Mouse (Mus musculus): Measurements from ENCODE around the gene Clcf1. TPM values are rescaled to one million over a fixed set of nuclear protein-coding genes. Genes with fewer than 3 reads are reported as not detected.

Gene Clcf1
- total RNA-seq, 2 experiments from 2014 or later: 0.58 to 1.2 TPM

DNA sequence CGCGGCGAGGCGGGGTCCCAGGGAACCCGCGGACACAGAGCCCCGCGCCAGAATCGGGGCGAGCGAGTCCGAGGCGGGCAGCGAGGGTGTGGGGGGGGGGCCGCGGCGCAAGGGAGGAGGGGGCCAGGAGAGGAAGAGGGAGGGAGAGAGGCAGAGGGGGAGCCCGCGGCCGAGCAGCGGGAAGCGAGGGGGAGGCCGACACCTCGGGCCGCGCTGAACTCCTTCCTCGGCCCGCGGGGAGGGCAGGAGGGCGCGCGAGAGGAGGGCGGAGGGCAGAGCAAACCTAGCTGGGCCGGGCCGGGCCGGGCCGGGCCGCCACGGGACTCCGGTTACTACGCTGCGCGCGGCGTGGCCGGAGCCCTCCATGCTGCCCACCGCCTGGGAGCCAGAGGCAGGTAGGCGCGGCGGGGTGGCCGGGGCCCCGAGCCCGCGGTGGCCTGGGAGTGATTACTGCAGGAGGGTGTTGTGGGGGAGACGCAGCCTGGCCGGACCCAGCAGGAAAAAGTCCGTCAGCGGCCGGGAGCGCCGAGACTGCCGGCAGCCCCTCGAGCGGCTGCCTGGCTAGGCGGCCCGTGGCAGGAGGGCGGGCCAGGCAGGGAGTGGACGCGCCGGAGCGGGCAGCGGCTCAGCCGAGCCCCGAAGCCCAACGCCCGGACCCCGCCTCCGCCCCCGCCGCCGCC lies 873 bp downstream of the Clcf1 start:
- no peak for DNase-seq
- intact Hi-C loops (cut with DNase I; ENCODE audit: low total_unique reads): no loop called here

DNA sequence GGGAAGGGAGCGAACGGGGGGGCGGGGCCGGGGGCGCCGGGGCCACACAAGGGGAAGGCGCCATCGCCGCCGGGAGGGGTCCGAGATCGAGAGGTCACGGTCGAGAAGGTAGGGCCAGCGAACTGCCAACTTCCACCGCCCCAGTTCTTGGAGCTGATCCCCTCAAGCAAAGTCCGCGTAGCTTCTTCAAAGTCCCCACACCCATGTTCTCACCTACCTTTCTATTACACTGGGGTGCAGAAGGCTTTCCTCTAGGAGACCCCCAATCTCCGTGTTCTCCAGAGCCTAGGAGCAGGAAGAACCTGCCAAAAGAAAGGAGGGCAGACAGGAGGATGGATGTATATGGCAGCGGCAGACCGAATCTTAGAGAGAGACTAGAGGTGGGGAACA lies 1.4 kb downstream of the Clcf1 start:
- DNase-seq: no peak
- intact Hi-C loops (cut with DNase I; ENCODE audit: low total_unique reads): no loop called here

DNA sequence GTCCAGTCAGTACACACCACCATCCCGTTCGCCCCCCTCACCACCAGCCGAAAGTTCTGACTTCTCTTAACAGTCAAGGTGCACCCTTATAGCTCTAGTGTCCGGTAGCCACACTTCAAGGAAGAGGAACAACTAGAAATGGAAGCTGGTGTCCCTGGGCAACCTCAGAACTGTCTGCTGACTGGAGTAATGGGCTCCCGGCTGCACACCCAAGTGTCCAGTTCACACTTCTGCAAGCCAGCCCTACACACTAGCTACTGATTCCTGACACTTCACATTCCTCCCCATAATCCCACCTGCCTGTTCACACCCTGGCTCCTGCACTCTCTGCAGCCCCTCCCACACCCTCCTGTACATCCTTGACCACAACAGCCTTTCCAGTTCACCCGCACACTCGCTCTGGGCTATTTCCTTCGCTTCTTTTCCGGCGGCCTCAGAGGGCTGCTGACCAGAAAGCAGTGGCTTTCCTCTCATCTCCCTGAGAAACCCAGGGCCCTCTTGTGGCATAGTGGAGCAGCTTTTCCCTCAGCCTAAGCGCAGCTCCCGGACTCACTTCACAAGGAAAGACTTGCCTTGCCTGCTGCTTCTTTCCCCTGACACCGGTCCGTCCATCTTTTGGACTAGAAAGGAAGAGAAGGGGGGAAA lies 2.1 kb downstream of the Clcf1 start:
- intact Hi-C loops (cut with DNase I; ENCODE audit: low total_unique reads): no loop called here
- DNase-seq: peak; percentile 42

DNA sequence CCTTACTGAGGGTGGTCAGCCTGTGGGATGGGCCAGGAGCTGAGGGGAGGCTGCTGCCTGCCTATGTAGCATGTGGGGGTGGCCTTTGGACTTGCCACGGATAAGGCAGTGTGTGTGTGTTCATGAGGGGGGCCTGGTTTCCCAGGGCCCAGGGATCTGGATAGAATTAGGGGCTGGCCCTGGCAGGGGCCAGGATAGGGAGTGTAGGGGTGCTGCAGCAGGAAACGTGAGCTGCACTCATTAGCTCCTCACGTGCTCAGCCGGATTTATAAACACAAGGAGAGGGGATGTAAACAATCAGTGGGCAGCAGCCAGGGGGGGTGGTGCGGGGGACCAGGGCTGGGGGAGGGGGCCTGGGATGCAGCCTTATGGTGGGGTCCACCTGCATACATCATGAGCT lies 3.1 kb downstream of the Clcf1 start:
- no peak for DNase-seq
- intact Hi-C loops (cut with DNase I; ENCODE audit: low total_unique reads): no loop called here

DNA sequence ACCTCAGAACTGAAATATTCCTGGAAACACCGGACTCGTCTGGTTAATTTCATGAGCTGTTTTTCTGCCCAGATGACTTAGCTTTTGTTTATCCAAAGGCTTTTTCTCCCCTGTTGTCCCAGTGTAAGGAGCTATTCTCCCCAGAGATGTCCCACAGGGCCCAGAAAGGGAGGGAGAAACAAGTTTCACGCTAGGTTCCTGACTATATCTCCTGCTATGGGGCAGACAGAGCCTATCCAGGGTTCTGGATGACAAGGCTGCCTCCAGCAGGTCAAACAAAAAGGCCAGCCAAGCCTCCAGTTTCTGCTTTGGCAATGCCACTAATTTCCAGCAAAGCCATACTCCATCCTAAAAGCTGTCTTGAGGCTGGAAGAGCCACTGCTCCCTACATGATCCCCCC lies 3.8 kb downstream of the Clcf1 start:
- intact Hi-C loops (cut with DNase I; ENCODE audit: low total_unique reads): no loop called here
- DNase-seq: no peak

DNA sequence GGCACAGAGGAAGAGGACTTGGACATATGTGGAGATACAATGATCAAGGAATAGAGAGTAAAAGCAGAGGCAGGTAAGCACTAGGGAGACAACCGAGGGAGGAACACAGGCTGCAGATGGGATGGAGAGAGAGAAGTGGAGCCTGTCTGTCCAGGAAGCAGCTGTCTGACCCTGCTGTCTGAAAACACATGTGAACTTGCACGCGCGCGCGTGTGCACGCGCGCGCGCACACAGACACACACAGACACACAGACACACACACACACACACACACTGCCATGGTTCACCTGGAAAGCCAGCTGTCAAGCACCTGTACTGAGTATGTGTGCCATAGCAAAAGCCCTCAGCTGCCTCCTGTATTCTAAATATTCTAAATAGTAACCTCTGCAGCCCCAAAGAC lies 4.3 kb downstream of the Clcf1 start:
- no peak for DNase-seq
- intact Hi-C loops (cut with DNase I; ENCODE audit: low total_unique reads): no loop called here

DNA sequence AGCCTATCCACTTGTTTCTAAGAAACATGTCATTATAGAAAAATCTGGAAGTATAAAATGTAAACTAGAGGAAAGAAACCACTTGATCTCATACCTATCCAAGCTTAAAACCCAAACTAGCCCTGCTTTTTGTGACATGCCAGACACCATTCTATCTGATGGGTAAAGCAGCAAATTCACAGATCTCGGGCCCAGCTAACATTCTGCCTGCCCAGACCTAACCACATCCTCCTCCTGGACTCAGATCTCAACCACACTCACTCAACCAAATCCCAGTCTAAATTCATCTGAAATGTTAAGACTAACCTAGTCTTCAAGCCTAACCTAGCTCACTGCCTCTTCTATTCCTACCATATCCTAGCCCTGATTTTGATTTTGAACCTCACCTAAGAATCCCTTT lies 4.7 kb downstream of the Clcf1 start:
- DNase-seq: no peak

DNA sequence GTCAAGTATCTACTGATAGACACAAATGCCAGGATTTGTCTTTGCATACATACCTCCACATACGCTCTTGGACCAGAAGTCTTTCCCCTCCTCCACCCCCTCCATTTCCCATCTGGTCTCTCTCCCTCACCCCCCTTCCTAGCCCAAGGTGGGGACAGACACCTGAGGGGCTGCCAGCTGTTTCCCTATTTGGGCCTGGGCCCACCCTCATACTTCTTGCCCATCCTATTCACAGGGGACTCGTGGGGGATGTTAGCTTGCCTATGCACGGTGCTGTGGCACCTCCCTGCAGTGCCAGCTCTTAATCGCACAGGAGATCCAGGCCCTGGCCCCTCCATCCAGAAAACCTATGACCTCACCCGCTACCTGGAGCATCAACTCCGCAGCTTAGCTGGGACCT lies 5.9 kb downstream of the Clcf1 start:
- DNase-seq: no peak
- intact Hi-C loops (cut with DNase I; ENCODE audit: low total_unique reads): no loop called here

More for the DNA sequence above, 4.7 kb downstream of the Clcf1 start:
- intact Hi-C loops (cut with DNase I; ENCODE audit: low total_unique reads): no loop called here

DNA sequence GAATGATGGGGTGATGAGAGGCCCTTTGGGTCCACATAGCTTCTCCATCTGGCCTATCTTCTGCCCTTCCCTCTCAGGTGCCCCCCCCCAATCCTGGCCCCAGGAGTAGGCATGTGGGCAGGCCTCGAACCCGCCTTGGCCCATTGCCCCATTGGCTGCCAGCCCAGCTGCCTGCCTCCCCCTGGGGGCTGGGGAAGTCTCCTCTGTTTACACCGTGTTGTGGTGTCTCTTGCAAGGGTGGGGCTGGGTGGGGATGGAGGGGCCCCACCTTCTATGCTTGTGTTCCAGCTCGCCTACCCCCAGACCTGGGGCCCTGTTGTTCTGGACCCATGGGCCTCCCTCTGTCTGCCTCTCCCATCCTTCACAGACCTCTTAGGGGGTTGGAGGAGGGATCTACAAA lies 6.4 kb downstream of the Clcf1 start:
- intact Hi-C loops (cut with DNase I; ENCODE audit: low total_unique reads): no loop called here
- DNase-seq: no peak

DNA sequence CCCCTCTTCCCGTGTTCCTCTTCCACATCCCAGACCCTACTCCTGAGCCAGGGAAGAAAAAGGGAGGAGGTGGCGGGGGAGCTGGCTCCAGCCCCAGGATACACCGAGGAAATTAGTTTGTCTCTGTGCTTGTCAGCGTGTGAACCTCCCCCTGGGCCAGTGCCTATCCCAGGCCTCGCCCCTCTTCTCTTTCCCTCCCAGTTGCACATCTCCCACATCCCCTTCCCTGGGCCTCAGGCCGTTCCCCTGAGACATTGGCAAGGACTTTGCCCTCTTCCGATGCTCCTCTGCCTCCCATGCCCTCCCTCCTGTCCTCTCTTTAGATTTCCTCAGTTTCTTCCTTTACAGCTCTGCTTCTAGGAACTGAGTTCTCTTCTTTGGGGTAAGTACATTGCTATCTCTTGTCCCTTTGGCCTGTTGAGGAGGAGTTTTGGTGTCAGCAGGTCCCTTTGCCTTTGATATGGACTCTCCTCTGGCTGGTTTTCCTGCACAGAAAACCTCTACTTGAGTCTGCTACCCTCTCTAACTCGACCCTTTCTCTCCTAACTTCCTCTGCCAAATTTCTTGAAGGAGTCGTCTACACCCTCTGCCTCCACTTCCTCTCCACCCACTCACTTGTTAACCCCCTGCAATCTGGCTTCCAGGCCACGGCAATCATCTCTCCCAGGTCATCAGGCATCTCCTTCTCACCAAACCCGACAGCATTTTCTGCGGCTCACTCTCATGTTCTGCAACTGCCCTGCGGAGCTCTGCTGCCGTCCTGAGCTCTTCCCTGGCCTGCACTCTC lies 7.1 kb downstream of the Clcf1 start:
- DNase-seq: peak; percentile 53
- intact Hi-C loops (cut with DNase I; ENCODE audit: low total_unique reads): no loop called here

DNA sequence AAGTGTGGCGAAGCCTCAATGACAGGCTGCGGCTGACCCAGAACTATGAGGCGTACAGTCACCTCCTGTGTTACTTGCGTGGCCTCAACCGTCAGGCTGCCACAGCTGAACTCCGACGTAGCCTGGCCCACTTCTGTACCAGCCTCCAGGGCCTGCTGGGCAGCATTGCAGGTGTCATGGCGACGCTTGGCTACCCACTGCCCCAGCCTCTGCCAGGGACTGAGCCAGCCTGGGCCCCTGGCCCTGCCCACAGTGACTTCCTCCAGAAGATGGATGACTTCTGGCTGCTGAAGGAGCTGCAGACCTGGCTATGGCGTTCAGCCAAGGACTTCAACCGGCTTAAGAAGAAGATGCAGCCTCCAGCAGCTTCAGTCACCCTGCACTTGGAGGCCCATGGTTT lies 8.1 kb downstream of the Clcf1 start:
- no peak for DNase-seq
- intact Hi-C loops (cut with DNase I; ENCODE audit: low total_unique reads): no loop called here

DNA sequence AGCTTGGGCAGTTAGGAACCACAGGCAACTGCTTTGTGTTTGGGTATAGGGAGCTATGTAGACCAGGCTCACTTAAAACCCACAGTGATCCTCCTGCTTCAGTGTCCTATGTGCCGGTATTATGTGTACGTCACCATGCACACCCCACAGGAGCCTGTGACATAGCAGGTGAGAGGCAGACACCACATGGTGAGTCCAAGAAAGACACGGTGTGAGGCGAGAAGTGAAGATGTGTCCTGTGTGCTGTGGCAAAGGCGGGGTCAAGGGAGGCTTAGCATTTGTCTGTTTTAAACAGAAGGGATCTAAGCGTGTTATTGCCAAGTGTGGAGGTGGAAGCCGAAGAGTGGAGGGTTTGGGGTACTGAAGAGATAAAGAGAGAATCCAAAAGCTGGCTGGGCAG lies 12.7 kb downstream of the Clcf1 start:
- no peak for DNase-seq
- intact Hi-C loops (cut with DNase I; ENCODE audit: low total_unique reads): no loop called here

DNA sequence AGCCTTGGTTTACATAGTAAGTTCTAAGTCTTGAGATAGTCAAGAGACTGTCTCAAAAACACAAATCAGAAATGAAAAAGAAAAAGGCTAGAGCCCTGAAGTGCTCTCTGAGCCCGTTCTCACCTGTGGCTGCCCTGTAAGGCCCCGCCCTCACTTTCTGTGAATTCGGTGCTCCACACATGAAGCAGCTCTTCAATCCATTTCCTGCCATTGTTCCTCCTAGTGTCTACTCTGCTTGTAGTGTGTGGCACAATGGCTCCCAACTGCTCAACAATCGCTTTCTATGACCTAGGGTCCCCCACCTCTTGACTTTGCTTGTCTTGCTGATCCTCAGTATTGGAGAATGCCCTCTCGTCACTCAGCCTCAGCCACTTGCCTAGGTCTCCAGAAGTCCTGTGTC lies 13.4 kb downstream of the Clcf1 start:
- DNase-seq: no peak
- intact Hi-C loops (cut with DNase I; ENCODE audit: low total_unique reads): no loop called here

DNA sequence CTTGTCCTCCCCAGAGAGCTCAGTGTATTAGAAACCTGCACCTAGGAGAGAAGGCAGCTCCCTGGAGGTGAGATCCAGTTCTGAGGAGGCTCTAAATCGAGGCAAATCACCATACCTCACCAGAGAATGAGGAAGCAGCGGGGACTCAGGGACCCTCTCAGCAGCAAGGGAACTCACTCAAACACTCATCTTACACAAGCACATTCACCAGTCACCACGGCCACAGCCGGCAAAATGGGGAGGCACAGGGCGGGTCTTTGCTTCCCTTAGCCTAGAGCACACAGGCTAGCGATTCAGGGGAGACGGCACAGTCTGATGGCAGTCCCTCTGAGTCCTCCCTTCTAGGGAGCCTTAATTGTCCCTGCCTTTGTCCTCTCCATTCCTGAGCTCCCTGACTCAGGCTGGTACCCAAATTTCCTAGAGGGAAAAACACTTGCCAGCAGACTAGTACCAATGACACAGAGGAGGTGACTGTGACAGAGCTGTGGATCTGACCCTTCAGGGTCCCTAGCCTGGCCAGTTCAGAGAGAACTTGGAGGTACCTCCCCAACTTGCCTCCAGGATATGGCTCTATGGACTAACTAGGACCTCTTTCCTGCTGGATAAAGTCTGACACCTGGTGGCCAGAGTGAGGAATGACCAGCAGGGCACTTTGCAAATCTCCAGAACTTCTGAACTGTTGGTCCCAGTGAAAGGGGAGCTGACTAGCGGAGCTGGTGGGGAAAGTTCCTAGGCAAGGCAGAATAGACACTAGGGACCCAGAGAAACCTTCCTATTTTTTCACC lies 14.0 kb downstream of the Clcf1 start:
- peak; percentile 67 for DNase-seq
- intact Hi-C loops (cut with DNase I; ENCODE audit: low total_unique reads): no loop called here

DNA sequence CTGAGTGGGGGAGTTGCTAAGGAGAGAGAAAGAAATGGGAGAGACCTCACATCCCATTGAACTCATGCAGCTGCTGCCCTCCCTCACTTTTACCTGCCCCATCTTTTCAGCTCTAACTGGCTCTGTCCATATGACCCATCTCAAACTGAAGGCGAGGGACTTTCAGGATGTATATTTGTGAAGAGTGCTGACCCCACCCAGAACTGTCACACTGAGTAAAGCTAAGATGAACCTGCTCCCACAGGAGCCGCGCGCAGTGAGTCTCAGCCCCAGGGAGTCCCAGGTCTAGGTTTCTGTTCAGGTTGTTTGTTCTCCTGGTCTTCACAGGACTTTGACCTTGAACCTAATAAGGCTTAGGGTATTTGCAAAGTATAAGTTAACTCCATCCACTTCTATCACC lies 14.9 kb downstream of the Clcf1 start:
- DNase-seq: no peak
- intact Hi-C loops (cut with DNase I; ENCODE audit: low total_unique reads): no loop called here

DNA sequence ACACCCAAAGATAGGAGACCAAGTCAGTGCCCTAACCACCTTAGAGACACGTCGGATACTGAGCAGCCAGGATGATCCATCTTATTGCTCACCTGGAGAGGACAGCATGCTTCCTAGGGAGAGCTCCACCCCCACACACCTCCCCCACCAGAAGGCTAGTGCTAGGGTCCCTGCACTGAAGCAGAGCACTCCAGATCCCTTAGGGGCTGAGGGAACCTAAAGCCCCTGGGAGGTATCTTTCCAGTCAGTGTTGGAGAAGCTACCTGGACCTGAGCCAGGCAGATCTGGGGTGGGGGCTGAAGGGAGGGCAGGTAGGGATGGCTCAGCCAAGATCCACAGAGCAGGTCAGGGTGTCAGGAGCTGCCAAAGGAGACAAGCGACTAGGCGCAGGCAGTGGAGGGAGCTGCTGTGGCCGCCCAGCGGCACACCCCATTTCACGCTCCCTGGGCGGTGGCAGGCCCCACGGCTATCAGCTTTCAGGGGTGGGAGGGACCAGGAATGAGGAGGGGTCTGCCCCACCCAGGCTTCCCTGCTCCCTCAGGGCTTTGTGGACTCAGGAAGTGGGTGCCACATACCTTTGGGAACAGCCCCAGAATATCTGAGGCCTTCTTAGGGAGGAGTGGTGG lies 15.5 kb downstream of the Clcf1 start:
- DNase-seq: no peak
- intact Hi-C loops (cut with DNase I; ENCODE audit: low total_unique reads): no loop called here

DNA sequence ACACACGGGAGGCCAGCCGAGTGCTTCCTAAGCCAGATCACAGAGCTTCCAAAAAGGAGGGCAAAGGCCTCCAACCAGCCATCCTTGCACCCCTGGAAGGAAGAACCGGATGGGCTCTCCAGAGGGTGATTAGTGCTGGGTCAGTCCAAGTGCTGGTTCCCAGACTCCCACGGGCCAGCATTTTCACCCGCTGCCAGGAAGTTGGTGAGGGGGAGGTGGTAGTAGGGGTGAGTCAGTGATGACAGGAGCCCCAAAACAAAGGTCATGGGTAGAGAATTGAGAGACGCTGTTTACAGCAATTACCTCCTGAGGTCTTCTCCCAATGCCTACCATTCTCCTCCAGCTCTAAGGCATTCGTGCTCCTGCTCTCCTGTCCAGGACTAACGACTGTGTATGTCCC lies 16.4 kb downstream of the Clcf1 start:
- intact Hi-C loops (cut with DNase I; ENCODE audit: low total_unique reads): no loop called here

DNA sequence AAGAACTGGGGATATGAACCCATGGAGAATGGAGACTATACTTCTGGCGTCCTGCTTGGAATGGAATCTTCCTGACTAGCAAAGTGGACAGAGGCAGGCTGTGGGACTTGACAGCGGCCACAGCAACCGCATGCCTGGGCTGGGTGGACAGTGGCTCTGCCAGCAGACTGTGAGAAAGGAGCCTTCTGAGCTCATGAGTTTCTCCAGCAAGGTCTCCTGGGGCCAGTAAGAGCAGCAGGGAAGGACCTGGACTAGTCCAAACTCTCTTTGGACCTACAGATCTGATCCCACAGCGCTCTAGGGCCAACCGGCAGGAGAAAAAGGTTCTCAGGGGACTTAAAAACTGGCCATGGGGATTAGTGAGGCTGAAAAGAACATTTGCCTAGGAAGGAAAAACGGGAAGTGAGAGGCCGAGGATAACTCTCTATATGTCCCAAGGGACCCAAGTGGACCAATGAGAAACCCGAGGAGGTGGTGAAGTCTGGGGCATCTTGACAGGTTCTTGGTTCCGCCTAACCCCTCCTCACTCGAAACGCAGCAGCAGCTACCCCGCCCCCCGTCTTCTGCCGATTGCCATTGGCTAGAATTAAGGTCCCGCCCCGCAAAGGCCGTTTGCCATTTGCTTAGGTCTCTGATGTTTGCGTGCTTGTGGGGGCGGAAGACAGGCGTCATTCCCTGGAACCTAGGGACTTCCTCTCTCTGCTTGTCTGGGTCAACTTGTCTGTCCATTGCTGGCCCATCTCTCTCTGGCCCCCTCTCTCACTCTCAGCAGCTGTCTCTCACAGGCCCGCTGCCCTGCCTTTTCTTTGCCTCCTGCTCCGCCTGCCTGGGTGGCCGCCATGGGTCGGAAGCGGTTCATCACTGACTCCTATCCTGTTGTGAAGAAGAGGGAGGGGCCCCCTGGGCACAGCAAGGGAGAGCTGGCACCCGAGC lies 17.5 kb downstream of the Clcf1 start, which contains the start of gene Pold4:
TSS of gene Pold4 (plus strand) at position 647 of the 933 bp plus-strand sequence.
- intact Hi-C loops (cut with DNase I; ENCODE audit: low total_unique reads): no loop called here
- peak; percentile 99 for DNase-seq

More for the DNA sequence above, 16.4 kb downstream of the Clcf1 start:
- DNase-seq: no peak

DNA sequence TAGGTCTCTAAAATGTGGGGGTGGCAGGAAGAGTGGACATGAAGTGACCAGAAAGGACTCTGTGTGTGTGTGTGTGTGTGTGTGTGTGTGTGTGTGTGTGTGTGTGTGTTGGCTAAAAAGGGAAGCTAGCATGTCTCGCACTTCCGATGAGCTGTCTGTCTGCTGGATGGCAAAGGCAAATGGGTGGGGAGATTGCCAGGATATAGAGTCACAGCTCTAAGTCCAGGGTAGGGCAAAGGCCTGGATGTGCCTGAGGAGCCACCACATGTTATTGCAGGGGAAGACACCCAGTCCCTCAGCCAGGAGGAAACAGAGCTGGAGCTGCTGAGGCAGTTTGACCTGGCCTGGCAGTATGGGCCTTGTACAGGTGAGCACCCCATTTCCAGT lies 18.1 kb downstream of the Clcf1 start:
- peak; percentile 37 for DNase-seq
- intact Hi-C loops (cut with DNase I; ENCODE audit: low total_unique reads): no loop called here
